Mouse (Mus musculus): ENCODE data around the gene Slc19a1.

DNA sequence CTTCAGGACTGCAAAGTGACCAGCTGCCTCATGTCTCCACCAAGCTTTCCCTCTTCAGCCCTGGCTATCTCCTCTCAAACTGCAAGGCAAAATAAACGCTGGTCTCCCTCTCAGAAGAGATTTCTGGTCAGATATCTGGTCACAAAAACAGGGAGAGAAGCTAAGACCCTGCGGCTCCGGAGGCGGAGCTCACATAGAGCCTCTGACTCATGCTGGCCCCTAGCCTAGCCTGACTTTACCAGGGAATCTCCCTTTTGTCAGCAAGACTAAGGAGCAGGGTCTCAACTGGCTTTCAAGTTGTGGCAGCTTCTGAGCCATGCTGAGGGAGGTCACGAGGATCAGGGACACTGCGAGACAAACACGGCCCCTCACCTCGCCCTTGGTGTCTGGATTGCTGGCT, 57.3 kb downstream of the Slc19a1 start:
- TF ChIP-seq POLR2A (IDR thresholded peaks at IDR 0.05; ENCODE audit: low read depth, low read length) (peak; percentile 48; the same call in 1 of the 2 replicates), EP300 (IDR thresholded peaks at IDR 0.05; ENCODE audit: low read length) (no peak), E2F4 (IDR thresholded peaks at IDR 0.05; ENCODE audit: insufficient replicate concordance, low read depth, low read length) (no peak), ZC3H11A (IDR thresholded peaks at IDR 0.05; ENCODE audit: low read depth, low read length) (no peak), CHD1 (IDR thresholded peaks at IDR 0.05; ENCODE audit: low read depth, low read length) (no peak), MYC (IDR thresholded peaks at IDR 0.05; ENCODE audit: low read depth, low read length) (no peak), SIN3A (IDR thresholded peaks at IDR 0.05; ENCODE audit: low read length) (peak; percentile 32; the same call in 1 of the 2 replicates), ZMIZ1 (IDR thresholded peaks at IDR 0.05; ENCODE audit: low read depth, low read length) (no peak), MAX (IDR thresholded peaks at IDR 0.05; ENCODE audit: low read length) (no peak)

All from CH12.LX (cell line).